Mouse (Mus musculus) liver, adult 2 months (tissue): ENCODE results near the gene Zfp663. TPM values are rescaled to one million over a fixed set of nuclear protein-coding genes. Genes with fewer than 3 reads are reported as not detected.
A peak's percentile ranks its signal among the peaks of the same experiment; 100 is the strongest.

Experiments used
- DNase-seq: peaks from one replicate; pipeline ENCODE4 v3.0.0-alpha.2; 2011; ENCODE audit warnings: low read depth, low spot score; ENCODE audit errors: extremely low read depth
- H3K27ac ChIP-seq: fragments of 200-500 bp; replicated peaks from 2 replicates; pipeline ENCODE4 v1.5.1; 2012; ENCODE audit warnings: low read depth, mild to moderate bottlenecking, control low read depth, inconsistent platforms, low read length; ENCODE audit not compliant: insufficient read depth
- H3K27me3 ChIP-seq: fragments of 200-500 bp; 2 replicates; pipeline ENCODE4 v1.6.1; 2012; ENCODE audit warnings: mild to moderate bottlenecking, moderate library complexity, low read length, inconsistent platforms; ENCODE audit not compliant: control insufficient read depth, insufficient read depth
- H3K36me3 ChIP-seq: fragments of 200-500 bp; 2 replicates; pipeline ENCODE4 v1.6.1; 2012; ENCODE audit warnings: low read length, inconsistent platforms; ENCODE audit not compliant: control insufficient read depth, insufficient read depth
- H3K4me1 ChIP-seq: fragments of 200-500 bp; 2 replicates; pipeline ENCODE4 v1.6.1; 2011; ENCODE audit warnings: low read length; ENCODE audit not compliant: control insufficient read depth, insufficient read depth
- H3K4me3 ChIP-seq: fragments of 200-500 bp; 2 replicates; pipeline ENCODE4 v1.5.1; 2011; ENCODE audit warnings: low read depth, mild to moderate bottlenecking, control low read depth, low read length, moderate library complexity; ENCODE audit not compliant: insufficient read depth
- H3K79me2 ChIP-seq: fragments of 200-500 bp; 2 replicates; pipeline ENCODE4 v1.6.1; 2012; ENCODE audit warnings: inconsistent platforms, mild to moderate bottlenecking, low read length, moderate library complexity; ENCODE audit not compliant: control insufficient read depth, insufficient read depth
- H3K9ac ChIP-seq: fragments of 200-500 bp; 2 replicates; pipeline ENCODE4 v1.6.1; 2012; ENCODE audit warnings: low read depth, mild to moderate bottlenecking, control low read depth, inconsistent platforms, low read length
- CTCF ChIP-seq: fragments of 200-500 bp; IDR thresholded peaks from 2 replicates; pipeline ENCODE4 v1.5.1; 2011; ENCODE audit warnings: low read depth, low read length, control low read depth
- POLR2A ChIP-seq: fragments of 200-500 bp; IDR thresholded peaks from 2 replicates; pipeline ENCODE4 v1.6.1; 2011; ENCODE audit warnings: low read length, control low read depth; ENCODE audit not compliant: insufficient read depth; ENCODE audit errors: extremely low read depth
- WGBS: fragments of 180-500 bp; shearing (Covaris S2); methylation state at CpG from one replicate; pipeline ENCODE4 v1.1.7; 2018; 5-methylcytosine and 5-hydroxymethylcytosine counted together
- polyA plus RNA-seq: library from polyadenylated mRNA; depleted of rRNA; stranded (reverse); fragments of >200 nt; gene quantifications from 2 replicates; pipeline ENCODE4 v1.2.3, GENCODE M21; 2012
- total RNA-seq: library from RNA; depleted of rRNA; stranded (reverse); fragments of >200 nt; gene quantifications from 2 replicates; pipeline ENCODE4 v1.2.3, GENCODE M21; 2014

The Zfp663 gene
- total and polyA plus RNA-seq, 2 experiments = not detected

DNA sequence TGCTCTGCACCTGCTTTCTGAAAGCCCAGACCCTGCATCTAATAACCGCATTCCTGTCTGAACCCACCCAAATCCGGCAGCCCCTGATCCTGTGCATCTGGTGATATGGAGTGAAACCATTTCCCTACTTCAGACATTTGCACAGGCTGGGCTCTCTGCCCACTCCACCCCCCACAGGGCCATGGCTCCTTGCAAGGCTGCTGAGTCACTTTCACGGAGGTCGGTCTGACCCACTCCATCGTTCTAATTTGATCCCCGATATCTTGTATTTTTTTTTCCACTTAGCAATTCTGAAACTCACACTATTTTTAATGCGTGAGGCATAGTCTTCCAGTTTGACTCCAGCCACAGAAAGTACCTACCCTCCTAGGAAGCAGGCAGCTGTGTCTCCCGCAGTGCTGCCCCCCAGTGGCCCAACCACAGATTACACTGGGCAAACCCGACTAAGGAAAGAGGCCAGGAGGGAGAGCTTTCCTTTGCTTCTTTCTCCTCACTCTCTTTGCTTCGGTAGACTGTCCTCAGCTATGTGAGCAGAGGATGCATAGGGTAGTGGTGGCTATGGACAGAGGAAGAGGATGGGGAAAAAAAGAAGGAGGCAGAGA is 39.3 kb upstream of the Zfp663 start:
- WGBS = 39% methylated on average over 10 of the region's 10 CpGs

DNA sequence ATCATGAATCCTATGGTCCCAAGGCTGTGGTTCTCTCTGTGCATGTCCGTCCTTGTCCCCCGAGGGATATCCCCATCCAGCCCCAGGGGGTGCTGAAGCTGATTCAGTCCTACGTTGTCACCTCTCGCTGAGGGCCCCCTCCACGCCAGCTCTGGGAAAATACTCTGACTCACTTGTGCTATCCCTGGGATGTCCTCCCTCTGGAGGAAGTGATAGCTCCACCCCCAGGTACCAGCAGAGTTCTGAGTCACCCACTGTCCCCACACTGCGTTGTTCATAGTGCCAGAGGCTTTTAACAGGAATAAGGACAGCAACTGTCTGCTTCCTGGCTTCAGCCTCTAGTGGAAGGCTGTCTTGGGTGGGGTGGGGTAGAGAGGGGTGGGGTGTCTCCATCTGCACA is 36.8 kb upstream of the Zfp663 start:
- Histone ChIP-seq H3K9ac (no peak overlapping the region), H3K36me3 (no peaks in the 10 kb centered on the region), H3K27me3 (no peaks in the 10 kb centered on the region), H3K27ac (peak overlapping the region; percentile 47), H3K4me1 (peaks cover 10% of the 10 kb centered on the region), H3K4me3 (no peak overlapping the region), H3K79me2 (no peaks in the 10 kb centered on the region)
- 29% methylated on average over 6 of the region's 6 CpGs for WGBS
- TF ChIP-seq POLR2A (no peak), CTCF (no peak)
- DNase-seq = peak; percentile 7

More for the DNA sequence above, 39.3 kb upstream of the Zfp663 start:
- Histone ChIP-seq H3K27ac (no peak overlapping the region), H3K36me3 (no peaks in the 10 kb centered on the region), H3K4me1 (peaks cover 10% of the 10 kb centered on the region), H3K4me3 (no peak overlapping the region), H3K79me2 (no peaks in the 10 kb centered on the region), H3K9ac (no peak overlapping the region), H3K27me3 (no peaks in the 10 kb centered on the region)
- peak; percentile 93 for TF ChIP-seq CTCF
- TF ChIP-seq POLR2A = no peak
- peak; percentile 26 for DNase-seq

DNA sequence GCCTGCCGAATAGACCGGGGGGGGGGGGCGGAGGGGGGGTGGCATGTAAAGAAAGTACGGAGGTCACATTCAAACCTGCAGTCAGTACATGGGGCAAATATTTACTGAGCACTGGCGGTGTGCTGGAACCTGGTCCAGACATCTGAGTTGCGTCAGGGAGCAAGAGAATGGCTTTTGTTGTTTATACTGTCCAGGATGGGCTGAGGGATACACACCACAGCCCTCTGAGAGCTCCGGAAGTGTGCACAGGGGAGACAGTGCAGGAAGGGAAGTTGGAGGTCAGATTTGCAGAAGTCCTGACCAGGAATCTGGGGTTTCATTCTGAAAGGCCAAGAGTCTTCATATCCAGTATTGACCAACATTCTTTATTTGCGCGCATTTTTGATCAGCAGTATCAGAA is 36.4 kb upstream of the Zfp663 start:
- DNase-seq = peak; percentile 66
- Histone ChIP-seq H3K4me3 (no peak overlapping the region), H3K4me1 (peaks cover 10% of the 10 kb centered on the region), H3K27me3 (no peaks in the 10 kb centered on the region), H3K79me2 (no peaks in the 10 kb centered on the region), H3K36me3 (no peaks in the 10 kb centered on the region), H3K27ac (peak overlapping the region; percentile 59), H3K9ac (no peak overlapping the region)
- 7% methylated on average over 9 of the region's 9 CpGs for WGBS
- no peak for TF ChIP-seq CTCF
- TF ChIP-seq POLR2A = no peak

DNA sequence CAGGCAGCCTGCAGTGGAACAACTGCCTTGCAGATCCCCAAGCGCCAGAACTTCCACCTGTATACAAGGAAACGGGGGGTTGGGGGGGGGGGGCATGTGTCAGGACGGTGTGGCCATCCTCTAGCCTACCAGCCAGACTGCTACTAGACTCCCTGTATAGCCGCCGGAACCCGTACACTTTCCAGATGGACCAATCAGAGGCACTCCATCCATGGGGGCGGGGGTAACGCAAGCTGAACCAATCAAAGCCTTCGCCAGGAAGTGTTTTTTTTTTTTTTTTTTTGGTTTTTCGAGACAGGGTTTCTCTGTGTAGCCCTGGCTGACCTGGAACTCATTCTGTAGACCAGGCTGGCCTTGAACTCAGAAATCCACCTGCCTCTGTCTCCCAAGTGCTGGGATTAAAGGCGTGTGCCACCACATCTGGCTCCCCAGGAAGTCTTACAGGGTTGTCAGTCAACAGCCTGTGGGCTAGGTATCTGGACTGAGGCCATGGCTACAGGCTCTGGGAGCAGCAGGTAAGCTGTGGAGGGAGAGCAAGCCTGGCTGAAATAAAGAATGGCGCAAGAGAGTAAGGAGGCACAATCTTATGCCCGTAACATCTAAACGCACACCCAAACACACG is 29.7 kb upstream of the Zfp663 start:
- DNase-seq = peak; percentile 38
- peak overlapping the region; percentile 93 for H3K27ac ChIP-seq
- no peaks in the 10 kb centered on the region for H3K36me3 ChIP-seq
- WGBS = 59% methylated on average over 15 of the region's 15 CpGs
- no peaks in the 10 kb centered on the region for H3K79me2 ChIP-seq
- H3K4me1 ChIP-seq = peaks cover 9% of the 10 kb centered on the region; the same call in 1 of the 2 replicates
- H3K9ac ChIP-seq = peak overlapping the region; percentile 79
- peak overlapping the region; percentile 64 for H3K4me3 ChIP-seq
- no peaks in the 10 kb centered on the region for H3K27me3 ChIP-seq
- TF ChIP-seq CTCF (no peak), POLR2A (no peak)

DNA sequence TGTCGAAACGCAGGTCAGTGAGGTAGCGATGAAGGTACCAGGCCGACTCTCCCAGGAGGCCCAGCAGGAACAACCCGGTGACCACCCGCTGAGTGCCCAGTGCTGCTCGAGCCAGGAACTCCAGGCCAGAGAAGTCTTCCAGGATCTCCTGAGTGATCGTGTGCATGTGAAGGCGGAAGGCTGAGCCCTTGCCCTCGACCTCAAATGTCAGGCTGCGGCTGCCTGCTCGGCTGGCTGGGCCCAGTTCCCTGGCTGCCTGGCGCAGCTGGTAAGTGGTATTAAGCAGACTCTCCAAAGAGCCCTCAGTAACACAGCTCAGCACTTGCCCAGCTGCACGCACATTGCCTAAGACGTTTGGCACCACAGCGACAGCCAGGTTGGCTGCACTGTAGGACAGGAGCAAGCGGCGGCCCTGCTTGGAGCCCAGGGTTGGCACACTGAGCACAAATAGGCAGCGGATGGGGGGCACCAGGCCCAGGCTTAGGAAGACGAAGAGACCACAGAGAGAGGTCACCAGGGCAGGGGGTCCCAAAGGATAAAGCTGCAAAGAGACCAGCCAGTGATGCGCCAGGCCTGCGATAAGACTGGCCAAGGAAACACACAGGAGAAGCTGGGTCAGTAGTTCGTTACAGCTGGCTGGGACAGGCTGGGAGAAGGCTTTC is 29.1 kb upstream of the Zfp663 start:
- H3K4me1 ChIP-seq = peaks cover 9% of the 10 kb centered on the region; the same call in 1 of the 2 replicates
- WGBS = 29% methylated on average over 23 of the region's 23 CpGs
- peak; percentile 68 for DNase-seq
- H3K79me2 ChIP-seq = no peaks in the 10 kb centered on the region
- H3K36me3 ChIP-seq = no peaks in the 10 kb centered on the region
- no peak for TF ChIP-seq CTCF
- no peak for TF ChIP-seq POLR2A
- H3K27ac ChIP-seq = peak overlapping the region; percentile 93
- no peaks in the 10 kb centered on the region for H3K27me3 ChIP-seq
- H3K9ac ChIP-seq = peak overlapping the region; percentile 79
- peak overlapping the region; percentile 64 for H3K4me3 ChIP-seq
